Mouse (Mus musculus) hindbrain, embryonic 15.5 days (tissue): Measurements from ENCODE around the gene Msi2. TPM values are rescaled to one million over a fixed set of nuclear protein-coding genes. Genes with fewer than 3 reads are reported as not detected.

Source experiments
- ATAC-seq: fragments of 200-750 bp; cut with Nextera tagmentation; 2 replicates; pipeline ENCODE4 v1.8.0; 2017; ENCODE audit warnings: low read depth, moderate number of reproducible peaks, moderate TSS enrichment; ENCODE audit not compliant: low FRiP score
- H3K27ac ChIP-seq: fragments of 300-500 bp; sonication (generic); replicated peaks from 2 replicates; pipeline ENCODE4 v1.5.1; 2015; ENCODE audit warnings: mild to moderate bottlenecking, inconsistent platforms
- H3K27me3 ChIP-seq: fragments of 300-500 bp; sonication (generic); 2 replicates; pipeline ENCODE4 v1.6.1; 2015; ENCODE audit warnings: control low read depth, inconsistent platforms
- H3K36me3 ChIP-seq: fragments of 300-500 bp; sonication (generic); 2 replicates; pipeline ENCODE4 v1.6.1; 2015; ENCODE audit warnings: control low read depth, inconsistent platforms
- H3K4me1 ChIP-seq: fragments of 300-500 bp; sonication (generic); replicated peaks from 2 replicates; pipeline ENCODE4 v1.6.1; 2015; ENCODE audit warnings: control low read depth, inconsistent platforms
- H3K4me2 ChIP-seq: fragments of 300-500 bp; sonication (generic); 2 replicates; pipeline ENCODE4 v1.6.1; 2015; ENCODE audit warnings: moderate library complexity, mild to moderate bottlenecking, inconsistent platforms
- H3K4me3 ChIP-seq: fragments of 300-500 bp; sonication (generic); 2 replicates; pipeline ENCODE4 v1.5.1; 2015; ENCODE audit warnings: mild to moderate bottlenecking, inconsistent platforms
- H3K9ac ChIP-seq: fragments of 300-500 bp; sonication (generic); 2 replicates; pipeline ENCODE4 v1.6.1; 2015; ENCODE audit warnings: inconsistent platforms
- H3K9me3 ChIP-seq: fragments of 300-500 bp; sonication (generic); 2 replicates; pipeline ENCODE4 v1.6.1; 2016; ENCODE audit warnings: control low read depth, inconsistent platforms
- WGBS: fragments of 180-500 bp; shearing (Covaris S2); methylation state at CpG from one replicate; pipeline ENCODE4 v1.1.7; 2015; 5-methylcytosine and 5-hydroxymethylcytosine counted together
- polyA plus RNA-seq: library from polyadenylated mRNA; unstranded; fragments of >200 nt; fragmentation: Nextera tagmentation; extraction: Ambion mirVana; gene quantifications from 2 replicates; pipeline ENCODE4 v1.2.1, GENCODE M21; 2015

Gene Msi2
- polyA plus RNA-seq, 1 experiment from 2014 or later, result 35.9 TPM

- H3K4me1 ChIP-seq, result peaks cover 67% of the 10 kb centered on the region
- no peak overlapping the region for H3K4me3 ChIP-seq
- no peak for ATAC-seq
- H3K27me3 ChIP-seq, result no peaks in the 10 kb centered on the region
- WGBS, result 33% methylated on average over 5 of the region's 5 CpGs
- no peak overlapping the region for H3K9ac ChIP-seq
- peak overlapping the region; percentile 26; the same call in 1 of the 2 replicates for H3K27ac ChIP-seq
- no peak overlapping the region for H3K4me2 ChIP-seq
- no peaks in the 10 kb centered on the region for H3K36me3 ChIP-seq
- no peaks in the 10 kb centered on the region for H3K9me3 ChIP-seq
Measured at GRCm38 (mm10) chr11:88506544-88507419, 211.5 kb downstream of the Msi2 start.

GRCm38 (mm10) chr11:88506109-88506508, 212.2 kb downstream of the Msi2 start:
- no peaks in the 10 kb centered on the region for H3K36me3 ChIP-seq
- H3K9me3 ChIP-seq, result no peaks in the 10 kb centered on the region
- no peak overlapping the region for H3K4me2 ChIP-seq
- peaks cover 71% of the 10 kb centered on the region for H3K4me1 ChIP-seq
- peak overlapping the region; percentile 3; the same call in 1 of the 2 replicates for H3K27ac ChIP-seq
- ATAC-seq, result 0 out of 2 replicates have a peak, but pooled peaks have one; percentile 25
- H3K27me3 ChIP-seq, result no peaks in the 10 kb centered on the region
- no peak overlapping the region for H3K9ac ChIP-seq
- no peak overlapping the region for H3K4me3 ChIP-seq
- WGBS, result 44% methylated on average over 13 of the region's 13 CpGs

GRCm38 (mm10) chr11:88502566-88502965, 215.7 kb downstream of the Msi2 start:
- Histone ChIP-seq H3K4me3 (no peak overlapping the region), H3K9me3 (no peaks in the 10 kb centered on the region), H3K27me3 (no peaks in the 10 kb centered on the region), H3K9ac (no peak overlapping the region), H3K36me3 (no peaks in the 10 kb centered on the region), H3K4me2 (no peak overlapping the region), H3K27ac (no peak overlapping the region), H3K4me1 (peaks cover 54% of the 10 kb centered on the region)
- WGBS, result 66% methylated on average over 6 of the region's 6 CpGs
- no peak for ATAC-seq

DNA sequence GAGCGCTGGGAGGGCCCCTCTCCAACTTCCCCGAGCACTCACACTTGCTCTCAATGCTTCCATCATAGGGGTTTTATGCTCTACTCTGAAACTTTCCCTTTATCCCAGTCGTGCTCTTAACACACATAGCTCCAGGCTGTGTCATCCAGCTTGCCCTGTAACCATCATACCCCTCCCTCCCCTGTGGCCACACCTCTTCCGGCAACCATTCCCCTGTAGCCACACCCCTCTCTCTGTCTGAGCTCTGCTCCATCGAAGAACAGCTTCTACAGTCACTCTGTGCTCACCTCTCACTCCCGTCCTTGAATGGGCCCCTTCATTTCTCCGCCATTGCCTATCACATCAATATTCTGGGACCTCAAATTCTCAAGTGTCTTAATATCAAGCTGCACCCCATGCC, 219.8 kb downstream of the Msi2 start:
- H3K9me3 ChIP-seq, result no peaks in the 10 kb centered on the region
- H3K4me2 ChIP-seq, result no peak overlapping the region
- no peaks in the 10 kb centered on the region for H3K36me3 ChIP-seq
- 65% methylated on average over 7 of the region's 7 CpGs for WGBS
- peaks cover 50% of the 10 kb centered on the region for H3K4me1 ChIP-seq
- no peak overlapping the region for H3K4me3 ChIP-seq
- H3K27me3 ChIP-seq, result no peaks in the 10 kb centered on the region
- no peak for ATAC-seq
- no peak overlapping the region; the same call in 1 of the 2 replicates for H3K27ac ChIP-seq
- H3K9ac ChIP-seq, result no peak overlapping the region

DNA sequence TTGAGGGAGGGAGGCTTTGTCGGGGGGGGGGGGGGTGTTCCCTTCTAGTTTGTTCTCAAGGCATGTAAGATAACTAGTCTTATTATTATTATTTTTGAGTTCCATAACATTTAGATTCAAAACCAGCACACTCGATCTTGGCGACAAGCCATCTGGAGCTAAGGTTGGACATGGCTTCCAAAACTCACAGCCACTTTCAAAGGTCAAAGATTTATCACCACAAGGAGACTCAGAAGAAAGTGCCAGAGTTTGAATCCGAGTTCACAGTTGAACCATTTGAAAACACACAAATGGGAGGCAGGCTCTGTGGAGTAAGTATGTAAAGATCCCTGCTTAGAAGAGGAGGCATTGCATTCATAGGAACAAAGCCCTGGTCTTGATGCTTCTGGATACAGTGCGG, 221.9 kb downstream of the Msi2 start:
- Histone ChIP-seq H3K27me3 (no peaks in the 10 kb centered on the region), H3K4me1 (peaks cover 57% of the 10 kb centered on the region), H3K27ac (no peak overlapping the region), H3K36me3 (no peaks in the 10 kb centered on the region), H3K9ac (no peak overlapping the region), H3K9me3 (no peaks in the 10 kb centered on the region), H3K4me3 (no peak overlapping the region), H3K4me2 (no peak overlapping the region)
- WGBS, result 87% methylated on average over 5 of the region's 5 CpGs
- ATAC-seq, result no peak

DNA sequence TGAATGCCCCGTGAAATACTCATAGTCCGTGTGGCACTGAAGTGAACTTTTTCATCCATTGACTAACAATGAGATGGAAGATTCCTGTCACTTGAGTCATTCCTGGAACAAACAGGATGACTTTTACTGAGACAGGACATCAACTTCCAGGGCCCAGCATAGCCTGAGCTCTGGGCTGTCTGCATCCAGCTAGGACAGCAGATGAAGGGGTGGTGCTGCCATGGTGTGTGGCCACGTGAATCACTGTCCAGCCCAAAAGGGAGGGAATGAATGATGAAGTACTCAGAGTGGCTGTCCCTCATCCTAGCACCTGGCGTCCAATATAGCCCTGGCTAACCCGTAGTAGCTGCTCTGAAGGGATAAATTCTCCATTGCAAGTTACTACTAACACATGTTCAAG, 222.6 kb downstream of the Msi2 start:
- Histone ChIP-seq H3K27ac (no peak overlapping the region), H3K4me1 (peaks cover 52% of the 10 kb centered on the region), H3K4me3 (no peak overlapping the region), H3K4me2 (no peak overlapping the region), H3K27me3 (no peaks in the 10 kb centered on the region), H3K9ac (no peak overlapping the region), H3K36me3 (no peaks in the 10 kb centered on the region), H3K9me3 (no peaks in the 10 kb centered on the region)
- no peak for ATAC-seq
- WGBS, result 79% methylated on average over 5 of the region's 5 CpGs

GRCm38 (mm10) chr11:88495018-88495417, 223.3 kb downstream of the Msi2 start:
- Histone ChIP-seq H3K4me2 (no peak overlapping the region), H3K4me1 (peaks cover 49% of the 10 kb centered on the region), H3K4me3 (no peak overlapping the region), H3K36me3 (no peaks in the 10 kb centered on the region), H3K9me3 (no peaks in the 10 kb centered on the region), H3K27ac (no peak overlapping the region), H3K9ac (no peak overlapping the region), H3K27me3 (no peaks in the 10 kb centered on the region)
- 90% methylated on average over 3 of the region's 3 CpGs for WGBS
- no peak for ATAC-seq

- H3K4me3 ChIP-seq, result no peak overlapping the region
- H3K4me2 ChIP-seq, result no peak overlapping the region
- no peaks in the 10 kb centered on the region for H3K9me3 ChIP-seq
- H3K9ac ChIP-seq, result no peak overlapping the region
- H3K4me1 ChIP-seq, result peaks cover 59% of the 10 kb centered on the region
- 0 out of 2 replicates have a peak overlapping the region, but pooled peaks have one; percentile 7 for H3K27ac ChIP-seq
- no peaks in the 10 kb centered on the region for H3K27me3 ChIP-seq
- no peak for ATAC-seq
- 71% methylated on average over 18 of the region's 18 CpGs for WGBS
- no peaks in the 10 kb centered on the region for H3K36me3 ChIP-seq
Measured at GRCm38 (mm10) chr11:88493795-88494559, 224.3 kb downstream of the Msi2 start.

- H3K27me3 ChIP-seq, result no peaks in the 10 kb centered on the region
- H3K4me1 ChIP-seq, result peaks cover 61% of the 10 kb centered on the region
- H3K4me3 ChIP-seq, result no peak overlapping the region
- H3K9me3 ChIP-seq, result no peaks in the 10 kb centered on the region
- ATAC-seq, result no peak
- WGBS, result 96% methylated on average over 2 of the region's 2 CpGs
- H3K27ac ChIP-seq, result no peak overlapping the region
- no peaks in the 10 kb centered on the region for H3K36me3 ChIP-seq
- no peak overlapping the region for H3K9ac ChIP-seq
- H3K4me2 ChIP-seq, result no peak overlapping the region
Measured at GRCm38 (mm10) chr11:88492585-88492984, 225.7 kb downstream of the Msi2 start.

DNA sequence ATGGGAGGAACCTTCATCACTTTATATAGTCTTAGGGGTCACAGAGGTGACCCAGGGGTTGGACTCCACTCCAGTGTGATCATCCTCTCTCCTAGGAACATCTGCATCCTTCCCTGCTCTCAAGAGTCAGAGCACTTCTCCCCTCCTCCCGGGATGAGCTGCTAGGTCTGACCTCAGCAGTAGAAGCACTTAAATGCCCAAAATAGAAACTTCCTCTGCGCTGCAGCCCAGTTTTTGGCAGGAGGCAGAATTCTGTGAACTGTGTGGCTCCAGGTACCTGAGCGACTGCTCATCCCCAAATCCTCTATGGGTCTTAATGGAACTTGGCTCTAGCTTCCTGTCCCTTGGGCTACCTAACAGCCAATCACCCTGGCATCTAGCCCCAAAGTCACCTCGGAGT, 228.3 kb downstream of the Msi2 start:
- Histone ChIP-seq H3K27me3 (no peaks in the 10 kb centered on the region), H3K9me3 (no peaks in the 10 kb centered on the region), H3K4me1 (peaks cover 64% of the 10 kb centered on the region), H3K4me3 (no peak overlapping the region), H3K36me3 (no peaks in the 10 kb centered on the region), H3K4me2 (no peak overlapping the region), H3K9ac (no peak overlapping the region), H3K27ac (peak overlapping the region; percentile 66)
- WGBS, result 82% methylated on average over 4 of the region's 4 CpGs
- ATAC-seq, result no peak

- H3K27ac ChIP-seq, result peak overlapping the region; percentile 66
- H3K9ac ChIP-seq, result no peak overlapping the region
- peaks cover 66% of the 10 kb centered on the region for H3K4me1 ChIP-seq
- no peaks in the 10 kb centered on the region for H3K36me3 ChIP-seq
- WGBS, result 37% methylated on average over 17 of the region's 17 CpGs
- H3K9me3 ChIP-seq, result no peaks in the 10 kb centered on the region
- H3K4me2 ChIP-seq, result no peak overlapping the region
- ATAC-seq, result 0 out of 2 replicates have a peak, but pooled peaks have one; percentile 20
- no peak overlapping the region for H3K4me3 ChIP-seq
- no peaks in the 10 kb centered on the region for H3K27me3 ChIP-seq
Measured at GRCm38 (mm10) chr11:88488941-88489724, 229.2 kb downstream of the Msi2 start.
